Mouse (Mus musculus) bone marrow macrophage, adult 2 months (primary cell): ENCODE data around the gene Nop53.

Experiments
- CTCF ChIP-seq: IDR thresholded peaks from 2 replicates; pipeline ENCODE4 v1.5.1; 2012; ENCODE audit warnings: low read depth, mild to moderate bottlenecking, low read length, moderate library complexity
- POLR2A ChIP-seq: IDR thresholded peaks from 2 replicates; pipeline ENCODE4 v1.6.1; 2012; ENCODE audit warnings: mild to moderate bottlenecking, low read depth, low read length, borderline replicate concordance

- no peak for TF ChIP-seq POLR2A
- no peak for TF ChIP-seq CTCF
These were observed 39.3 kb downstream of the Nop53 start for GRCm38 (mm10) chr7:15906602-15907001.
